Mouse (Mus musculus): ENCODE measurements around the gene Gm14296. TPM values are rescaled to one million over a fixed set of nuclear protein-coding genes. Genes with fewer than 3 reads are reported as not detected.
"Not testable (repeated sequence)": the region's sequence is repeated elsewhere in the genome, so short reads cannot be mapped to it uniquely, and the experiment has no call there.

Gm14296 gene
- 13.8 TPM in 2 replicates for polyA plus RNA-seq (2016; fragmentation: Nextera tagmentation; extraction: Ambion mirVana)

DNA sequence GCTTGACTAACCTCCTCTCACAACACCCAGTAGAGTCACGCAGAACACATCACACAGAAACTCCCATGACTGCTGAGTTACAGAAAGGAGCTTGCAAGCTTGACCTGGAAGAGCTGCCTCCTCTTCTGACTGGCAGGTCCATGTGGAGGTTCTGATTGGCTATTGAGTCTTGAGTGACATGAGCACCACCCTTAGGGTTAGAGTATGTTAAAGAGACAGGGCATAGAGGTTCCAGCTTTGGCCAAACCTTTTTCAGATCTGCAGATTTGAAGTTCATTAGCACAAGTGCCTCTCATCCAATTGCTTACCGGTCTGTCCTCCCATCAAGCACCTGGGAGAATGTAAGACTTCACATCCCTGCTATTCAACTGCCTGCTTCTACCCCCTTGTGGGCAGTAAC lies at the start of gene Gm14296:
Gene Gm14296 (minus strand): TSS at position 101 of the 400 bp plus-strand sequence.
- no CpG with 5 or more reads among the region's 2 CpGs for WGBS
- not testable (repeated sequence) for H3K9ac ChIP-seq; ATAC-seq (ENCODE audit: low FRiP score)

DNA sequence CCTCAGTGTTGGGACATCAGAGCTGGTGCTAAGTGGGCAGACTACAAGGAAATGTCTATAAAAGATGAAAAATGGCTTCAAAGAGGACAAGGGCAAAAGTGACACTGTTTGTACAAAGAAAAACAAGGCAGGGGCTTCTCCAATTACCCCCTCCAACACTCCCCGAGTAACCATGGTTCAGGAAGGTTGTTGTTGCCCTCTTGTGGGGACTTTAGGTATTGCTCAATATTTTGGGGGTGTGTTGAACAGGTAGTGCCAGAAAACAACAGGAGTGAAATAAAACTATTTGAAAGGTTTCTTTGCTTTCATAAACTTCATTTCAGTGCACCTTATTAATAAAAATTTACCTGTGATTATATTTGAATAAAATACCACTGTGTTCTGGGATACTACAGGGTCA lies 22.1 kb downstream of the Gm14296 start:
- not testable (repeated sequence) for H3K9ac ChIP-seq; H3K4me2 ChIP-seq; H3K27ac ChIP-seq; H3K9me3 ChIP-seq; H3K27me3 ChIP-seq; H3K4me1 ChIP-seq; ATAC-seq (ENCODE audit: low FRiP score); H3K4me3 ChIP-seq (replicated peaks); H3K36me3 ChIP-seq (replicated peaks)
- no CpG with 5 or more reads among the region's 1 CpGs for WGBS

More for the DNA sequence above, at the start of gene Gm14296:
- H3K4me3 ChIP-seq (replicated peaks); H3K9me3 ChIP-seq; H3K4me2 ChIP-seq; H3K4me1 ChIP-seq; H3K36me3 ChIP-seq (replicated peaks); H3K27me3 ChIP-seq; H3K27ac ChIP-seq: not testable (repeated sequence)

Other genes starting within 250 kb of the Gm14296 start
- 30.3 and 33.8 TPM in 2 replicates for gene Gm14305, start 219.5 kb downstream of the Gm14296 start, polyA plus RNA-seq (2016; fragmentation: Nextera tagmentation; extraction: Ambion mirVana)
- 9.1 and 12.1 TPM in 2 replicates for gene Gm14295, start 129.2 kb downstream of the Gm14296 start, polyA plus RNA-seq (2016; fragmentation: Nextera tagmentation; extraction: Ambion mirVana)
- not detected in 2 replicates for gene Gm14408, start 96.7 kb downstream of the Gm14296 start, polyA plus RNA-seq (2016; fragmentation: Nextera tagmentation; extraction: Ambion mirVana)
- gene Gm14419, start 73.1 kb upstream of the Gm14296 start, polyA plus RNA-seq (2016; fragmentation: Nextera tagmentation; extraction: Ambion mirVana): 7.0 and 9.9 TPM in 2 replicates
- not detected in 2 replicates for gene Gm14401, start 146.5 kb upstream of the Gm14296 start, polyA plus RNA-seq (2016; fragmentation: Nextera tagmentation; extraction: Ambion mirVana)

Measured in forebrain, embryonic 12.5 days (tissue).